Mouse (Mus musculus) c-Kit-negative CD71-positive TER-119-positive erythroid progenitor cells, embryonic 14.5 days (primary cell): ENCODE results near the gene Adamts2.

Source experiments
- DNase-seq: peaks from one replicate; pipeline ENCODE4 v3.0.0-alpha.2; 2013; ENCODE audit warnings: low read depth, low spot score

Adamts2 gene

DNA sequence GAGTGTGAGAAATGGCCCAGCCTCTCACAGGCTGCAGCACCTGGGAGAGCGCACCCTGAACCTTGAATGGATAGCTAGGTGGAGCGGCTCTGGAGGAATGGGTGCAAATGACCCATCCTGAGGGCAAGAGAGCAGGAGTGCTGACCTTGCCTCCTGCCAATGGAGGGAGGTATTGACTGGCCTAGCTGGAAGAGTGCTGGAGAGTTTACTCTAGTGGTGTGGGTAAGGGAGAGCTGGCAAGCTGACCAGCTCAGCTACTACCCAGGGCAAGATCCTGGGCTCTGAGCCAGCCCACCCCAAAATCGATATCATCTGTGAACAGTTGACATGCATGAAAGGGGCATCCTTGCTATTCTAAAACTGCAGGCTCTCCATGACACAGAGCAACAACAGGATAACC is 244.1 kb downstream of the Adamts2 start:
- no peak for DNase-seq

DNA sequence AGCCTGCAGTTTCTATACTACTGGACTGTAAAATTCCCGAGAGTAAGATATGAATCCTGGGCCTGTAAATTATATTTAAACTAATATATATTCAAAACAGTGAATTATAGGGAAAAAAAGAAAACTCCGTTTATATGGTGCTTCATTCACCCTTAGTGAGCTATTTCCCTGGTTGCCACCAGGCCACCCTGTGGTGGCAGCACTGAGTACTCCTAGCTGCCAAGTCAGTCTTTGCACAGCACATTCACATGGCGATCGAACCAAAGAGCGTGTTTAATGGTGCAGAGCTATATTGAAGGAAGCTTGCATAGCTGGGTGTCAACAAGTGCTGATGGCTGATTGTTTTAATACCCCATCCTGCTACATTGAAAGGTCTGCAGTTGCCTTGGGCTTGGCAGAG is 245.2 kb downstream of the Adamts2 start:
- no peak for DNase-seq

GRCm38 (mm10) chr11:50848520-50849137 is 246.7 kb downstream of the Adamts2 start:
- DNase-seq, result no peak

DNA sequence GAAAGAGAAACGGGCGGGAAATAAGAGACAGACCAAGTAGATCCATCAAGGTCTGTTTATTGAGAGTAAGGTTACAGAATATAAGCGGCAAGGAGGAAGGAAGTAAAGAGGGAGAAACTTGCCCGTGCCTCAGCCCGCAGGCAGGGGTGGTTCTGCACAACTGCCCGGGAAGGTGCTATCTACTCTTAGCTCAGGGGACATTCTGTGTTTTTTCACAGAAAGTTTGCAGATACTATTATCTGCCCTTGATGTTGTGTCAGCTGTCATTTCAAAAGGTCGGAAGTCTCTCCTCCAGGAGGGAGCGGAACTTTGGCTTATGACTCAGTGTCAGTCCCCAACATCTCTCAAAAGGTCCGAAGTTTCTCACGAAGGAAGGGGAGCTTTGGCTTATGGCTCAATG is 247.4 kb downstream of the Adamts2 start:
- DNase-seq, result no peak

DNA sequence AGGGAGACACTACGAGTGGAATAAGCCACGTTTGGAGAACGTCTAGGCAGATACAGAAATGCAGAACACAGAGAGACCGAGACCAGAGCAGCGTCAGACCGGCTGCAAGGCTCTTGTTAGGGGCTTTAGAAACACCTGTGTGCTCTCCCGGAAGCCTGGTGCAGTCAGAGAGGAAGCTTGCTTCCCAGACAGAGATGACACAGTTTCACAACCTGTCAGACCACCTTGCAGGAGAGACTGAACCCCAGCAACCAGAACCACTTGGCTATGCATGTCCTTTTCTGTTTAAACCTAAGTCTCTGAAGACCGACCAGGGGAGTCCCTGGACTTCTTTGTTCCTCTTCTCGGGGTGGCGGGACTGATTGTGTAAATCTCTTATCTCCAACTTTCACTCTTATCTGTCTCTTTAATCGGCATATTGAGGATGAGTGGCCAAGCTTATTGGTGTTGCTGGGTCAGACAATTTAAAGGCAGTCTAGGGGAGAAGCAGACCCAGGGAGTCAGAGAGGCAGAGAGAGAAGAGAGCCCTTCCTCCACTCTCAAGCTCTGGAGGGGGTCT is 248.4 kb downstream of the Adamts2 start, which contains the start of gene Grm6:
Gene Grm6, plus strand, starts transcription at position 509 of the 559 bp plus-strand sequence.
- DNase-seq, result no peak

DNA sequence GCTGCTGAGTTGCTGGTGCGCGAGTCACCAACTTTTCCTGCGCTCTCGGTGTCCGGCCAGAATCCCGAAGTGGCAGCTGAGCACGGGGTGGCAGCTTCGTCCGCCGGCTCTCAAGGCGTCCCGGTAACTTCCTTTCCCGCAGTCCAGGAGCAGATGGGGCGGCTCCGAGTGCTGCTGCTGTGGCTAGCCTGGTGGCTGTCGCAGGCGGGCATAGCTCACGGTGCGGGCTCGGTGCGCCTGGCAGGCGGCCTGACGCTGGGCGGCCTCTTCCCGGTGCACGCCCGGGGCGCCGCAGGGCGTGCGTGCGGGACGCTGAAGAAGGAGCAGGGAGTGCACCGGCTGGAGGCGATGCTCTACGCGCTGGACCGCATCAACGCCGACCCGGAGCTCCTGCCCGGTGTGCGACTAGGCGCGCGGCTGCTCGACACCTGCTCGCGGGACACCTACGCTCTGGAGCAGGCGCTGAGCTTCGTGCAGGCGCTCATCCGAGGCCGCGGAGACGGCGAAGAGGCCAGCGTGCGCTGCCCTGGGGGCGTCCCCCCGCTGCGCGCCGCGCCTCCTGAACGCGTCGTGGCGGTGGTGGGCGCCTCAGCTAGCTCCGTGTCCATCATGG is 249.2 kb downstream of the Adamts2 start:
- no peak for DNase-seq
